Mouse (Mus musculus) right cerebral cortex, postnatal 25 days (tissue): ENCODE data around the gene Rasl10a.
"Not testable (repeated sequence)": the region's sequence is repeated elsewhere in the genome, so short reads cannot be mapped to it uniquely, and the experiment has no call there.

Experiments
- DNase-seq: peaks from one replicate; pipeline ENCODE4 v3.0.0; 2022

Rasl10a gene

DNA sequence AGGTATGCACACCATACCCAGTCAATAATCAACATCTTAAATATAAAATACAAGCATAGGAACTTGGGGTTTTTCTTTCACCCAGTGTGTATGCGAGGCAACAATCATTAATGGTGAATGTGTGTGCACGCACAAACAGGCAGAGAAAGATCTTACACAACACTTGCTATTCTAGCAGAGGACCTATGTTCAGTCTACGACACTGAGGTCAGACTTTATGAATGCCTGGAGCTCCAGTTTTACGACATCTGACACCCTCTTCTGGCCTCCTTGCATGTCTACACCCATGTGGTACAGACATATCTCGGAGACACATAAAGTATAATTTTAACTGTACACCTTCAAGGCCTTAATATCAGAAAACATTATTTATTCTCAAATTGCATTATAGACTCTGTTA is 18.9 kb downstream of the Rasl10a start:
- not testable (repeated sequence) for DNase-seq

DNA sequence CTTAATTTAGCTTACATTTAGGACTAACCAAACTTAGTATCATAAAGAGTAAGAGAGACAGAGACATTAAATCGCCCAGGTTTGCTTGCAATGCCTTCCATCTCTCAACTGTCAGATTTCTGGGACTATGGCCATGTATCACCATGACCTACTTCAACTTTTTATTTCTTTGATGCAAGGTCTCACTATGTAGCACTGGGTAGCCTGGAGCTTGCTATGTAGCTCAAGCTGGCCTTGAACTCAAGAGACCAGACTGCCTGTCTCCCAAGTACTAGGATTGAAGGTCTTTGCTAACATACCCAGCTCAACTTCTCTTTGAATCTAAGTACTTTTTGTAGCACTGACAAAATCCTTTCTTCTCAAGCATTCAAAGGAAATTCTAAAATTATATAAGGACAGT is 31.2 kb downstream of the Rasl10a start:
- no peak for DNase-seq

GRCm38 (mm10) chr11:5091706-5092105 is 33.8 kb downstream of the Rasl10a start:
- DNase-seq, result no peak

DNA sequence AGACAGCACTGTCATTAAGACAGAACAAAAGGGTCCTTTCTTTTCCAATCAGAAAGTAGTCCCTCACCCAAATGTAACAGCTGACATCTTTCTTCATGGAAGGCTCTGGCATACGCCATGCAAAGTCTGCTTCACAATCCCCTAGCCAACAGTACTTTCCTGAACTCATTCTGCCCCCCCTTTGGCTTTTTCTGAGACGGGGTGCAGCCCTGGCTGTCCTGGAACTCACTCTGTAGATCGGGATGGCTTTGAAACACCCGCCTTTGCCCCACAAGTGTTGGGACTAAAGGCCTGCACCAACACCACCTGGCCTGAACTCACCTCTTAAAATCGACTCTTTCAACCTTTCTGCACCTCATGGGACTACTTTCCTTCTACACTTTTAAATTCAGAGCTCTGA is 37.9 kb downstream of the Rasl10a start:
- DNase-seq, result no peak

GRCm38 (mm10) chr11:5096480-5097020 is 38.6 kb downstream of the Rasl10a start:
- no peak for DNase-seq

- peak; percentile 65 for DNase-seq
Observed at GRCm38 (mm10) chr11:5098035-5098735, 40.3 kb downstream of the Rasl10a start.

DNA sequence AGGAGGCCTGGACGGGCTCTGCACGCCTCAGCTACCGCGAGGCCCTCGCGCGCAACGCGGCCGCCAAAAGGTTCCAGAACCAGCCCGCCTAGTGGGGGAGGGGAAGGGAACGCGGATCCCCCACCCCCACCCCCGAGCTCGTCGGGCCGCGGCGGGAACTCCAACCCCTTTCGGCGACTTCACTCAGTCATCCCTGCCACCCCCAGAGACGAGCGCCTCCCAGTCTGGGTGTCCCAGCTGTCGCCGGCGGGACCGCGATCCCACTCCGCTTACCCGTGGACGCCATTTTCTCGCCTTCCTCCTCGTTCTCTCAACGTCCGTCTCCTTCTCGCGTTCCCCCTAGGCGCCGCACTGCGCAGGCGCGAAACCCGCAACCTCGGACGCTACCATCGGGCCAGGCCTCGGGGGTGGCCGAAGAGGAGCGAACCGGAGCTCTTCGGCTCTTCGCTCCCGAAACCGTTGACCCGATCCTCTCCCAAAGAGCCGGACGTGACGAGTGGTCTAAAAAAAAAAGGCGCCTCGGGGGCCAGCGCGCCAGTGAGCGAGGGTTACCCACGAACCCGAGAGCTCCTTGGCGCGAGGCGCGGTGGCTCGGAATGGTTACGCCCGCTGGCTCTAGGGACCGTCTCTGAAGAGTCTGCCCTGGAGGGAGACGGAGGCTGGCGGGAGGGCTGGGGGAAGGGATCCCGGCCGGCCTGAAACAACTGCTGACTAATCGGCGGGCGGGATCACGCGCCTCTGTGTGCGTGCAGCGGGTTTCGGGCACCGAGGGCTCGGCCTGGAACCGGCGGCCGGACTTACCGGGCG is 41.0 kb downstream of the Rasl10a start, which contains the start of the genes Rhbdd3 and Ewsr1:
TSS of gene Rhbdd3 (plus strand) at position 191 of the 807 bp plus-strand sequence.
TSS of gene Ewsr1 (minus strand) at position 531 of the 807 bp plus-strand sequence.
- peak; percentile 97 for DNase-seq

DNA sequence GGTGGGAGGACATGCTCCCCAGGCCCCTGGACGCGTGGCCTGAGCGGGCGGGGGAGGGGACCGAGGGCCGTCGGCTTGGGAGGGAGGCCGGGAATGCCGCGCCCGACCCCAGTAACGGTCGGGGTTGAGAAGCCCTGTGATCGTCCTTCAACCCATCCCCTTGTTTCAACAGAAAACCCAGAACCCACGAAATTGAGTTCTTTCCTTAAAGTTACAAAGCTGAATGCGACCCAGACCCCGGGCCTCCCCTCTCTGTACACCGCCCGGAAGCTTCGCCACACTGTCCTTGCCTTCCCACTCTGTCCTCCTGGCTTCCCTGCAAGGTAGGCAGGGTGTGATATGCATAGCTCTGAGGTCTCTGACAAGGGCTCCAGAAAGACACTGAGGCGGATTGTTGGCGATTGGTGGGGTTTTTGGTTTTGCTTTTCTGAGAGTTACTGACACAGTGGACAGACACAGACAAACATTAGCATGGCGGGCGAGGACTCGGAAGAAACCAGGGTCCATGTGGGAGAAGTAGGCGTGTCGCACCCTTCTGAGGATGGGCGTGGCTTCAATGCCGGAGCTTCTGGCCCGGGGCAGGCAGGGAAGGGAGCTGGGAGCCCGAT is 41.8 kb downstream of the Rasl10a start:
- DNase-seq, result peak; percentile 79

GRCm38 (mm10) chr11:5100283-5100682 is 42.4 kb downstream of the Rasl10a start:
- DNase-seq, result no peak

- no peak for DNase-seq
Observed at GRCm38 (mm10) chr11:5100801-5101200, 42.9 kb downstream of the Rasl10a start.

DNA sequence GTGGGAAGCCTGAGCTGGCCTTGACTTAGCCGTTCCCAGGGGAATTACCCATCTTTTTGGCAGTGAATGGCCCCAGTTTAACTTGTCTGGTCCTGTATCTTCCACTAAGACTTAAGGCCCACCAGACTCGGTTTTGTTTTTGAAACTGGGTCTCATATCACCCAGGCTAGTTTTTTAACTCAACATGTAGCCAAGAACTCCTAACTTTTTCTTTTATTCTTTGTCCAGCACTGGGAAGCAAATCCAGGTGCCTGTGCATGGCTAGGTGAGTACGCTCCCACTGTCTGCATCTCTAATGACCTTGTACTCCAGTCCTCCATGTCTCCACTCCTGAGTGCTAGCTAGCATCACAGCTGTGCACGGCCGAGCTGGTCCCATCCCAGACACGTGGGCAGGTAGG is 43.7 kb downstream of the Rasl10a start:
- no peak for DNase-seq

DNA sequence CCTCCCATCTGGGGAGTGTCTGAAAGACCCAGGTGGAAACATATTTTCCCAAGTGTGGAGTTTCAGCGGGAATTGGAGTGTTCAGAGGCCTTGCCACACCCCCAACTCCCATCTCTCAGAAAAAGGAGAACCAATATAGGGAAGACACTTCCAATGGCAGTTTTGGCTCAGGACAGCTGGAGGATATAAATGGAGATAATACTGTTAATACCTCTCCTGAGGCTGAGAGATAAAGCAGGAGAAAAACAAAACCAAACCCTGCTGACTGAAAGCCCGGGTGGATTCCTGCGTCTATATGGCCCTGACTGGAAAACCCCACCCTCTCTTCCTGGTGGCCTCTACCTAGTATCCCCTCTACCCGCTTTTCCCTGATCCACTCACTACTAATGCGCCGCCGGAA is 44.5 kb downstream of the Rasl10a start:
- no peak for DNase-seq

DNA sequence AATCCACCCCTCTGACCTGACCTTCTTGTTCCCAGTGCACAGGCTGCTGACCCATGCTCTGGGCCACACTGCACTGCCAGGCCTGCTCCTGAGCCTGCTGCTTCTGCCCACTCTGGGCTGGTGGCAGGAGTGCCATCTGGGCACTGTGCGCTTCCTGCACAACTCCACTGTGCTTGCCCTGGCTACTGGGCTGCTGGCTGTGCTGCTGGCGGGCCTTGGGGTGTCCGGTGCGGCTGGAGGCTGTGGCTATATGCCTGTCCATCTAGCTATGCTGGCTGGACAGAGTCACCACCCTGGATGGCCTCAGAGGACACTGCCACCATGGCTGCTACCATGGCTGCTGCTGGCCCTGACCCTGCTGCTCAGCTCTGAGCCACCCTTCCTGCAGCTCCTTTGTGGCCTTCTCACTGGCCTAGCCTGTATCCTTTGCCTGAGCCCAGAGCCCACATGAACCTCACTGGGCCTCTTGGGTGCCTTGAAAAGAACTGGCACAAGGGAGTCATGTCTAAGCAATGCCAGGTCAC is 46.1 kb downstream of the Rasl10a start:
- DNase-seq, result no peak

DNA sequence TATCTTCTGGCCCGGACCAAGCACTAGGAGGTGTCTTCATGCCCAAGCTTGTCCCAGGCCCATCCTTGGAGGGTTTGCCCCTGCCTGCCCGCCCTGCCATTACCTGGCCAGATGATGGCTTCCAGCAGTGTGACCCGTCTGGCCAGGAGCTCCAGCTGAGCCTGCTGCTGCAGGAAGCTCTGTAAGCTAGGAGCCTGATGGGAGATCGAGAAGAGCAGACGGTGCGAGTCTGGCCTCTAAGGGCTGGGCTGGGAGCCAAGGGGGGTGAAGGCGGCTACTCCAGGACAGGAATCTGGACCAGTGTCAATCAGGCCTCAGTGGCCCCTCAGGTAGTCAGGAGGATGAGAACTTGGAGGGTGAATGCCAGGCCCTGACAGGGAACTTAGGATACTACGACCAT is 51.5 kb downstream of the Rasl10a start:
- DNase-seq, result no peak
